Mouse (Mus musculus) heart, embryonic 11.5 days (tissue): ENCODE data around the gene Klf15. TPM values are rescaled to one million over a fixed set of nuclear protein-coding genes. Genes with fewer than 3 reads are reported as not detected.

Source experiments
- ATAC-seq: fragments of 200-750 bp; cut with Nextera tagmentation; replicated peaks from 2 replicates; pipeline ENCODE4 v1.8.0; 2017; ENCODE audit warnings: moderate library complexity; ENCODE audit not compliant: insufficient number of reproducible peaks, low FRiP score, low TSS enrichment
- H3K27ac ChIP-seq: fragments of 300-500 bp; sonication (generic); 2 replicates; pipeline ENCODE4 v1.5.1; 2014; ENCODE audit warnings: mild to moderate bottlenecking, low read depth, low read length
- H3K27me3 ChIP-seq: fragments of 300-500 bp; sonication (generic); 2 replicates; pipeline ENCODE4 v1.6.1; 2014; ENCODE audit warnings: mild to moderate bottlenecking, low read length, mixed read lengths; ENCODE audit not compliant: control insufficient read depth, insufficient read depth
- H3K36me3 ChIP-seq: fragments of 300-500 bp; sonication (generic); 2 replicates; pipeline ENCODE4 v1.6.1; 2014; ENCODE audit warnings: mild to moderate bottlenecking, low read length, moderate library complexity, mixed read lengths; ENCODE audit not compliant: control insufficient read depth, insufficient read depth
- H3K4me1 ChIP-seq: fragments of 300-500 bp; sonication (generic); 2 replicates; pipeline ENCODE4 v1.6.1; 2014; ENCODE audit warnings: low read length; ENCODE audit not compliant: control insufficient read depth, insufficient read depth
- H3K4me2 ChIP-seq: fragments of 300-500 bp; sonication (generic); 2 replicates; pipeline ENCODE4 v1.6.1; 2014; ENCODE audit warnings: mild to moderate bottlenecking, moderate library complexity
- H3K4me3 ChIP-seq: fragments of 300-500 bp; sonication (generic); 2 replicates; pipeline ENCODE4 v1.5.1; 2014; ENCODE audit warnings: low read depth, low read length
- H3K9ac ChIP-seq: fragments of 300-500 bp; sonication (generic); 2 replicates; pipeline ENCODE4 v1.6.1; 2014; ENCODE audit warnings: mild to moderate bottlenecking, low read depth, low read length, moderate library complexity
- H3K9me3 ChIP-seq: fragments of 300-500 bp; sonication (generic); replicated peaks from 2 replicates; pipeline ENCODE4 v1.6.1; 2016; ENCODE audit warnings: low read length; ENCODE audit not compliant: control insufficient read depth
- WGBS: fragments of 180-500 bp; shearing (Covaris S2); extraction: QIAGEN DNeasy Blood & Tissue Kit; methylation state at CpG from one replicate; pipeline ENCODE4 v1.1.7; 2014; ENCODE audit not compliant: insufficient replicate concordance; 5-methylcytosine and 5-hydroxymethylcytosine counted together
- polyA plus RNA-seq: library from polyadenylated mRNA; unstranded; fragments of >200 nt; fragmentation: Nextera tagmentation; extraction: Ambion mirVana; gene quantifications from 2 replicates; pipeline ENCODE4 v1.2.1, GENCODE M21; 2014

The Klf15 gene
- polyA plus RNA-seq, 1 experiment from 2014 or later = 6.2 TPM

GRCm38 (mm10) chr6:90501222-90501940 lies 39.0 kb downstream of the Klf15 start:
- Histone ChIP-seq H3K4me1 (peaks cover 10% of the 10 kb centered on the region), H3K4me2 (no peak overlapping the region), H3K9ac (no peak overlapping the region), H3K9me3 (no peaks in the 10 kb centered on the region), H3K27me3 (no peaks in the 10 kb centered on the region), H3K4me3 (no peak overlapping the region), H3K27ac (no peak overlapping the region), H3K36me3 (no peaks in the 10 kb centered on the region)
- 58% methylated on average over 8 of the region's 8 CpGs for WGBS
- ATAC-seq = no peak

GRCm38 (mm10) chr6:90505906-90506305 lies 43.5 kb downstream of the Klf15 start:
- H3K27ac ChIP-seq = no peak overlapping the region
- ATAC-seq = no peak
- 63% methylated on average over 6 of the region's 6 CpGs for WGBS

GRCm38 (mm10) chr6:90506673-90507311 lies 44.4 kb downstream of the Klf15 start:
- Histone ChIP-seq H3K27ac (peak overlapping the region; percentile 41), H3K36me3 (no peaks in the 10 kb centered on the region), H3K4me3 (no peak overlapping the region), H3K9ac (peak overlapping the region; percentile 59), H3K4me2 (no peak overlapping the region), H3K27me3 (no peaks in the 10 kb centered on the region), H3K9me3 (no peaks in the 10 kb centered on the region), H3K4me1 (peaks cover 30% of the 10 kb centered on the region)
- 49% methylated on average over 16 of the region's 16 CpGs for whole genome bisulfite sequencing
- ATAC-seq = no peak

More at GRCm38 (mm10) chr6:90505906-90506305, 43.5 kb downstream of the Klf15 start:
- Histone ChIP-seq H3K9me3 (no peaks in the 10 kb centered on the region), H3K27me3 (no peaks in the 10 kb centered on the region), H3K4me3 (no peak overlapping the region), H3K4me2 (no peak overlapping the region), H3K9ac (no peak overlapping the region), H3K4me1 (peaks cover 34% of the 10 kb centered on the region), H3K36me3 (no peaks in the 10 kb centered on the region)

GRCm38 (mm10) chr6:90507443-90507842 lies 45.1 kb downstream of the Klf15 start:
- ATAC-seq = no peak
- Histone ChIP-seq H3K36me3 (no peaks in the 10 kb centered on the region), H3K9ac (peak overlapping the region; percentile 59; the same call in 1 of the 2 replicates), H3K4me1 (peaks cover 30% of the 10 kb centered on the region), H3K27ac (peak overlapping the region; percentile 54), H3K4me3 (no peak overlapping the region), H3K9me3 (no peaks in the 10 kb centered on the region), H3K27me3 (no peaks in the 10 kb centered on the region), H3K4me2 (no peak overlapping the region)

GRCm38 (mm10) chr6:90508197-90508624 lies 45.8 kb downstream of the Klf15 start:
- peak; percentile 53 for ATAC-seq
- no peaks in the 10 kb centered on the region for H3K27me3 ChIP-seq
- H3K4me2 ChIP-seq = peak overlapping the region; percentile 16; the same call in 1 of the 2 replicates
- H3K9ac ChIP-seq = no peak overlapping the region
- H3K4me1 ChIP-seq = peaks cover 30% of the 10 kb centered on the region
- peak overlapping the region; percentile 54 for H3K27ac ChIP-seq
- no peak overlapping the region for H3K4me3 ChIP-seq
- H3K9me3 ChIP-seq = no peaks in the 10 kb centered on the region
- H3K36me3 ChIP-seq = no peaks in the 10 kb centered on the region
- WGBS = 37% methylated on average over 4 of the region's 4 CpGs

GRCm38 (mm10) chr6:90509085-90509484 lies 46.7 kb downstream of the Klf15 start:
- no peaks in the 10 kb centered on the region for H3K36me3 ChIP-seq
- H3K9me3 ChIP-seq = no peaks in the 10 kb centered on the region
- no peaks in the 10 kb centered on the region for H3K27me3 ChIP-seq
- 0 out of 2 replicates have a peak, but pooled peaks have one; percentile 22 for ATAC-seq
- no peak overlapping the region for H3K4me2 ChIP-seq
- peaks cover 30% of the 10 kb centered on the region for H3K4me1 ChIP-seq
- H3K4me3 ChIP-seq = no peak overlapping the region
- WGBS = 51% methylated on average over 6 of the region's 6 CpGs
- no peak overlapping the region for H3K9ac ChIP-seq
- H3K27ac ChIP-seq = peak overlapping the region; percentile 54

- no peak for ATAC-seq
- Histone ChIP-seq H3K9ac (no peak overlapping the region), H3K36me3 (no peaks in the 10 kb centered on the region), H3K27me3 (no peaks in the 10 kb centered on the region), H3K4me3 (no peak overlapping the region), H3K27ac (no peak overlapping the region), H3K4me1 (peaks cover 19% of the 10 kb centered on the region), H3K9me3 (no peaks in the 10 kb centered on the region), H3K4me2 (no peak overlapping the region)
- WGBS = 76% methylated on average over 5 of the region's 5 CpGs
Measured at GRCm38 (mm10) chr6:90512416-90512815, 50.0 kb downstream of the Klf15 start.

GRCm38 (mm10) chr6:90513074-90513856 lies 50.9 kb downstream of the Klf15 start:
- WGBS = 61% methylated on average over 5 of the region's 5 CpGs
- Histone ChIP-seq H3K4me3 (no peak overlapping the region), H3K27ac (no peak overlapping the region), H3K4me2 (no peak overlapping the region), H3K27me3 (no peaks in the 10 kb centered on the region), H3K36me3 (no peaks in the 10 kb centered on the region), H3K9me3 (no peaks in the 10 kb centered on the region), H3K9ac (no peak overlapping the region), H3K4me1 (peaks cover 11% of the 10 kb centered on the region)
- no peak for ATAC-seq
